Mouse (Mus musculus): ENCODE results near the gene Gm14147. TPM values are rescaled to one million over a fixed set of nuclear protein-coding genes. Genes with fewer than 3 reads are reported as not detected.
"Not testable (repeated sequence)": the region's sequence is repeated elsewhere in the genome, so short reads cannot be mapped to it uniquely, and the experiment has no call there.

The Gm14147 gene
- not detected for total RNA-seq (2021)

- DNase-seq (ENCODE audit: extremely low spot score in 1 of 2, low spot score in 2 of 2); intact Hi-C loops (cut with DNase I): not testable (repeated sequence)
Measured at GRCm38 (mm10) chr2:151097945-151098344, at the start of gene Gm14147. Gene Gm14147, plus strand, starts transcription at chr2:151098245.

GRCm38 (mm10) chr2:151056637-151057036 lies 41.4 kb upstream of the Gm14147 start:
- DNase-seq (ENCODE audit: extremely low spot score in 1 of 2, low spot score in 2 of 2) = no peak
- intact Hi-C loops (cut with DNase I) = no loop called here

- DNase-seq (ENCODE audit: extremely low spot score in 1 of 2, low spot score in 2 of 2); intact Hi-C loops (cut with DNase I): not testable (repeated sequence)
Measured at GRCm38 (mm10) chr2:151092250-151092649, 5.8 kb upstream of the Gm14147 start, which contains the start of gene Gm14151. Gene Gm14151, minus strand, starts transcription at chr2:151092350.

Other genes with a start within 250 kb of the Gm14147 start
- gene Abhd12, start 193.5 kb upstream of the Gm14147 start, total RNA-seq (2021) = 100 to 1,000 TPM; 184 to 197 TPM
- 1 to 10 TPM; 1.9 to 3.3 TPM for gene Gins1, start 192.8 kb upstream of the Gm14147 start, total RNA-seq (2021)
- gene Ninl, start 58.9 kb upstream of the Gm14147 start, total RNA-seq (2021) = 1 to 10 TPM; 5.1 to 6.1 TPM
- gene Nanp, start 58.8 kb upstream of the Gm14147 start, total RNA-seq (2021) = 10 to 100 TPM; 22.0 to 25.5 TPM
- not detected for gene Gm14151, start 5.9 kb upstream of the Gm14147 start, total RNA-seq (2021)

Data from left cerebral cortex, postnatal 10 days (tissue).